Mouse (Mus musculus) heart, adult 2 months (tissue): ENCODE results near the gene Mmp10.

ENCODE experiments used
- CTCF ChIP-seq: fragments of 200-600 bp; IDR thresholded peaks from 2 replicates; pipeline ENCODE4 v1.8.1; 2022; ENCODE audit warnings: antibody characterized with exemption, mild to moderate bottlenecking, moderate library complexity
- POLR2A ChIP-seq: fragments of 200-500 bp; IDR thresholded peaks from 2 replicates; pipeline ENCODE4 v1.6.1; 2011; ENCODE audit warnings: mild to moderate bottlenecking, low read depth, low read length, control low read depth; ENCODE audit not compliant: insufficient read depth

DNA sequence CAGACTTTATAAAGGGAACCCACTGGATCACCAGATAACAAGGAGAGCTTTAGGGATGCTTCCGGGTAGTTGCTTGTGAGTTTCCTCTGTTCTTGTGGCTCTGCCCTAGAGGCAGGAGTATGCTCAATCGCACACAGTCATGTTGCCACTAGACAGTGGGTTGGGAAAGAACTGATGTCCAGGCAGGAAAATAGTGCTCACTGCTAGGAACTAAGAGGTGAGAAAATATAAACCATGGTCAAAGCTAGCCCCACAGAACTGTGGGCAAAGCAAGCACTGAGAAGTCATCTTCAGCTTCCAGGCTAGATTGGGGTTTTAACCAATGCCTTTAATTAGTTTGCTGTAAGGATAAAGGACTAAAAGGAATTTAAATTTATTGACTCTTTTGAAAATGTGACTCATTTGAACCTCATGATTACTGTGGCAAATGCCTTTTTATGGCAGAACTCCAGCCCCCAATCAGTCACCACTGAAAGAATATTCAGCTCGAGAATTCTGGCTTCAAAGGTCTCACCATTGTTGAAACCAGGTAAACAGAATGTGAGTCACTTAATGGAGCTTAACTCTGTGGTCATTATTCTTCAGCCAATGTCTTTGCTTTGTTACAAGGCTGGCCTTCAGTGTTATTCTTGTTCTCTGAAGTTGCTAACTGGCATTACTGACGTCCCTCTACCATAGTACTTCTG, 24.2 kb downstream of the Mmp10 start:
- TF ChIP-seq CTCF: no peak
- TF ChIP-seq POLR2A: no peak
